Mouse (Mus musculus) cerebellum, postnatal 4 days (tissue): ENCODE data around the gene Zfp764.
A peak's percentile ranks its signal among the peaks of the same experiment; 100 is the strongest.
"Not testable (repeated sequence)": the region's sequence is repeated elsewhere in the genome, so short reads cannot be mapped to it uniquely, and the experiment has no call there.

Experiments
- DNase-seq, 2 experiments: peaks; one replicate each; pipeline ENCODE4 v3.0.0; 2022; ENCODE audit warnings: low spot score in 2 of 2, mixed read lengths in 1 of 2

Gene Zfp764

DNA sequence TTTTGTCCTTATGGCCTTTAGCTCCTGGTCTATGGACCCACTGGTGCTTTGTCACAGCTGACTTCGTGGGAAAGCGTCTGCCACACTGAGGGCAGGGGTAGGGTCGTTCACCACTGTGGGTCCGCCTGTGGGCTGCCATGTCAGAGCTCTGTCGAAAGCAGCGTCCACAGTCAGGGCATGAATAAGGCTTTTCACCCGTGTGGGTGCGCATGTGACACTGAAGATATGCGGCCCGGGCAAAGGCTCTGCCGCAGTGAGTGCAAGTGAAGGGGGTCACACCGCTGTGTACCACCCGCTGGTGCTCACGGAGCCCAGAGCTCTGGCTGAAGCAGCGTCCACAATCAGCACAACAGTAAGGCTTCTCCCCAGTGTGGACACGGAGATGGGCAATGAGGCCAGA is 15.1 kb downstream of the Zfp764 start:
- no peak for DNase-seq

DNA sequence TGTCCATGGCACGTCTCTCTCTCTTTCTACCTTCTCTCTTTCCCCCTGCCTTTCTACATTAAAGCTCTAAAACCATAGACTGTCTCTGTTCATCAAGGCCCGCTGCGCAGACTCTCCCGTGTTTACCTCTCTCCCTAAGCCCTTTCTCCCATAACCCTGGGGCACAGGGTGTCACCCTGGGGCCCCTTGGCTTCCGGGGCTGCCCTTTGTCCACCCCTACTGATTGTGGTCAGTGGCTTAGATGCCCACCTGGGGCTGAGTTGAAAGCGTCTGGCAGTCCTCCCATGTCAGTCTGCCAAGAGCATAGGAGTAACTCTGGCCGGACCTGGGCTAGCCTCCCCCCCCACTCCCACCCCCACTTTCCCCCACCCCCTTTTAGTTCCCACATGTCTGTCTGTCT is 16.3 kb downstream of the Zfp764 start:
- no peak for DNase-seq

DNA sequence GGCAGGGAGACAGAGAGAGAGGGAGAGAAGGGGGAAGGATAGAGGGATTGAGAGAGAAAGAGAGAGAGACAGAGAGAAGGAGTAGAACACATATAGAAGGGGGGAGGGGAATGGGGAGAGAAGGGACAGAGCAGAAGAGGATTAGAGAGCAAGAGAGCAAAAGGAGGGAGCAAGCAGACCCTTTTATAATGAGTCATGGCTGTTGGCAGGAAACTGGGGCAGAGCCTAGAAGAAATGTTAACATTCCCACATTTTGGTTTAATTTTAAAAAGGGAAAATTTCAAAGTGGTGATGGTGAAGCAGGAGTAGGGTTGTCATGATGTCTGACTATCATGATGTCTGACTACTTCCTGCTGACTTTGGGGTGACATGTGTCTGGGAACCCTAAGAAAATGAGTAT is 18.4 kb downstream of the Zfp764 start:
- DNase-seq, result not testable (repeated sequence)

DNA sequence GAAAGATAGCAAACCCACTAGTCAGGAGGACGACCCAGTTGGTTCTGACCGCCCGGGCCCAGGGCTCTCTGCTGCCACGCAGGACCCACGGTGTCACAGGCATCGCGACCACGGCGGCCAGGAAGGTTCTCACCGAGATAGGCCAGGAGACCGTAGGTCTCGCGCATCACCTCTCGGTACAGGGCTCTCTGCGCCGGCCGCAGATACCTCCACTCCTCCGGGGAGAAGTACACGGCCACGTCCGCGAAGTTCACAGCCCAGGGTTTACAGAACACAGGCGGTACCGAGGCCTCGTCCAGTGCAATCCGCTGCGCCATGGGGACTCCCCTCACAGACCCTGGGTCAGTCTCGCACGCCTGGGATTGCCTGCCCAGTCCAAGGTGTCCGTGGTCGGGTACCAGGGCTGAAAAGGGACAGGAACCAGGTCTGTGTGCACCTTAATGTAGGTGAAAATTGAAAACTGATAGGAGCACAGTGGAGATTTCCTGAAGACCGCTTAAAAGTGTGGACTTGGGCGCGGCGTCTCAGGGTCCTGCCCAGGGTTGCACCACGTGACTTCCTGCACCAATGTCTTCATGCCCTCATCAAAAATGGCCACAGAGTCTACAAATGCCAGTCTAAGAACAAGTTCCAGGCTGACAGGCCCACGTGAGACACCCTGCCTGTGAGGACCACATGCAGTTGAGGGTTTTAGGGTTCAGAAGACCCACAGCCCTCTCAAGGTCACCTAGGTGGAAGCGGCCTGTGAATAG is 19.8 kb downstream of the Zfp764 start, which contains the start of gene 9130019O22Rik:
Gene 9130019O22Rik (minus strand): TSS at position 526 of the 752 bp plus-strand sequence.
- peak; percentile 73 to 89 for DNase-seq

DNA sequence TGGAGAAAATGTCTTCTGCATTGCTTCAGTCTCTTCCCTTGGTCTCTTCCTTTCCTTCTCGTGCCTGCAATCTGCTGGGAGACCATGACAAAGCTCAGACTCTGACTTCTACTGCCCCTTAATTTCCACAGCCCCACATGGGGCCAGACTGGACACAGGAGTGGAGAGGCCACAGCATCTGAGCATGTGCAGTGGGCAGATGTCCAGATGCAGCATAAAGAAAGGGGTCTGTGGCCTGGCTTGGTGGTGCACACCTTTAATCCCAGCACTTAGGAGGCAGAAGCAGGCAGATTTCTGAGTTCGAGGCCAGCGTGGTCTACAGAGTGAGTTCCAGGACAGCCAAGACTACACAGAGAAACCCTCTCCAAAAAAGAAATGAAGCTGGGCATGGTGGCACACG is 21.1 kb downstream of the Zfp764 start:
- DNase-seq, result not testable (repeated sequence)

DNA sequence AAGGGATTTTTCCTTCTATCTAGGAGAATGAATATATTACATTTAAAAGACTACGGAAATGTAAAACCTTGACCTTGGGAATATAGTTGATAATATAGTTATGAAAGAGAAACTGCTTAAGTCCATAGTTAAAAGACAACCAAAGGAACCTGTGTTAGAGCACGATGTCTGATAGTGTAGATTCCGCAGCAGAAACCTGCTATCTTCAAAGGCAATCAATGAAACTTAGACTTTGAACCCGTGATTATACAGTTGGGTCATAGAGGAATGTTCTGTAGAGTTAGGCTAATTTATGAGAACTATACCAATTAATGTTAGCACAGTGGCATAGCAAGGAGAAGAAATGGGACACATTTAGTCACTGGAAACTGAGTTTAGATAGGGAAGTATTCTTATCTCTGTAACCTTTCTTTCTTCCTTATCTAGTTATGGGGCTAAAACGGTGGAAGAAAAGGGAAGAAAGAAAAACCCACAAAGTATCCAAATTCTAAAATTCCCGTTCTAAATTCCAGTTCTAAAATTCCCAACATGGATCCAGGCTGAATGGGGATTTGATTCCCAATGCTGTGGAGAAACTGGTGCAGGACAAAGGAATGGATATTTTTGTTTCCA is 28.2 kb downstream of the Zfp764 start:
- no peak for DNase-seq

DNA sequence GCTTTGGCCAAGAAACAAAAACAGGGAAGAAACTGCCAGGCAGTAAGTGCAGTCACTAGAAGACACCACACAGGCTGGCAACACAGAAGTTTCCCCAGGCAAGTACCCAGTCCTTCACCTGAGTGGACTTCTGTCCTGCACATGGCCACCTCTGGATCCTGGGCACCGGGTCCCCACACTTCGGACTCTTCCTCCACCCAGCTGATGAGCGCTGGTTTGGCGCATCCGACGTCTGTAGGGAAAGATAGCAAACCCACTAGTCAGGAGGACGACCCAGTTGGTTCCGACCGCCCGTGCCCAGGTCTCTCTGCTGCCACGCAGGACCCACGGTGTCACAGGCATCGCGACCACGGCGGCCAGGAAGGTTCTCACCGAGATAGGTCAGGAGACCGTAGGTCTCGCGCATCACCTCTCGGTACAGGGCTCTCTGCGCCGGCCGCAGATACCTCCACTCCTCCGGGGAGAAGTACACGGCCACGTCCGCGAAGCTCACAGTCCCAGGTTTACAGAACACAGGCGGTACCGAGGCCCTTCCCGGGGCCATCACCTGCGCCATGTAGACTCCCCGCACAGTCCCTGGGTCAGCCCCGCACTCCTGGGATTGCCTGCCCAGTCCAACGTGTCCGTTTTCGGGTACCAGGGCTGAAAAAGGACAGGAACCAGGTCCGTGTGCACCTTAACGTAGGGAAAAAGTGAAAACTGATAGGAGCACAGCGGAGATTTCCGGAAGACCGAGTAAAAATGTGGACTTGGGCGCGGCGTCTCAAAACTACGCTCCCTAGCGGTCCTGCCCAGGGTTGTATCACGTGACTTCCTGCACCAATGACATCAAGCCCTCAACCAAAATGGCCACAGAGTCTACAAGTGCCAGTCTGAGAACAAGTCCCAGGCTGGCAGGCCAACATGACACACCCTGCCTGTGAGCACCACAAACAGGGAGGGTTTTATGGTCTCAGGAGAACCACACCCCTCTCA is 31.1 kb downstream of the Zfp764 start, which contains the start of gene Zfp747:
Gene Zfp747 (minus strand): TSS at position 780 of the 975 bp plus-strand sequence.
- peak; percentile 70 to 86 for DNase-seq

DNA sequence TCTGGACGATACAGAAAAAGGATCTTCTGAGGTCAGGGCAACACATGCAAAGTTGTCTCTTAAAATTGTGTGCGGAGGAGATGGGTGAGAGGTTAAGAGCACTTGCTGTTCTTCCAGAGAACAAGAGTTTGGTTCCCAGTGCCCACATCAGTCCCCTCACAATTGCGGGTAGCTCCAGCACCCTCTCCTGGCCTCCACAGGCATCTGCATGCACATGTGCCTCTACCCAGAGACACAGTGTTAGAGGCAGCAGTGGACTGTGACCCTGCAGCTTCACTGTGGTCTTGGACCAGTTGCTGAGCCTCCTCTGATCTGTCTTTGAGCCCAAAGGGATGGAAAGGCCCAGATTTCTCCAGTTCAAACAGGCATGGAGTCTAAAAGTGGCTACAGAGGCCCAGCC is 34.8 kb downstream of the Zfp764 start:
- DNase-seq, result not testable (repeated sequence)

DNA sequence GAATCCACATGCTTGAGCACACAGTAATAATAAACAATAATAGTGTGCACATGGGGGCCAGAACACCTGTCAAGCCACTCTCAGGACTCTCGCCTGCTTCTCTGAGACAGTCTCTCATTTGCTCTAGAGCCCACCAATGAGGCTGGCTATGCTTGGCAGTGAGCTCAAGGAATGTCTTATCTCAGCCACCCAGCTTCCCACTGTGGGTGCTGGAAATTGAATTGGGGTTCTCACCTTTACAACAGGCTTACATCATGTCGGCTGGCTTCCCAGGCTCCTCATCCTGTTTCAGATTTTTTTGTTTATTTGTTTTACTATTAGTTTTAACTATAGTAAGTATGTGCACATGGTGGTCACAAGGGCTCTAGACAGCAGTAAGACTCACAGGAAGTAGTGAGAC is 35.4 kb downstream of the Zfp764 start:
- no peak for DNase-seq

DNA sequence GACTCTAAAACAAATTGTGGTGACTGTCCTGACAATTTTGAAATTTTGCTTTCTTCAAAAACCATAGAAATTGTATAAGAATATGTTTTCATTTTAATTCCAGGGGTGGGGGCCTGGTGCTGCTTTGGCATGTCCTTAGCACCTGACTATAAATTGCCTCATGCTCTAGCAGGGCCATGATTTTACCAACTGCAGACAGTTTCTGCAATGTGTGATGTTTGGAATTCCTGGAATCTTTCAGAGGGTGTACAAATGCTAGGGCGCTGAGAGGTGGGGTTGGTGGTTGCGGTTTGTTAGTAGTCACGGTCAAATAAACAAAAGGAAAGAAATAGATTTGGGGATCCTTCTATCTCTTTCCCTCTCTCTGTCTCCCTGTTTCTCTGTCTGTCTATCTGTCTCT is 40.4 kb downstream of the Zfp764 start:
- no peak for DNase-seq

DNA sequence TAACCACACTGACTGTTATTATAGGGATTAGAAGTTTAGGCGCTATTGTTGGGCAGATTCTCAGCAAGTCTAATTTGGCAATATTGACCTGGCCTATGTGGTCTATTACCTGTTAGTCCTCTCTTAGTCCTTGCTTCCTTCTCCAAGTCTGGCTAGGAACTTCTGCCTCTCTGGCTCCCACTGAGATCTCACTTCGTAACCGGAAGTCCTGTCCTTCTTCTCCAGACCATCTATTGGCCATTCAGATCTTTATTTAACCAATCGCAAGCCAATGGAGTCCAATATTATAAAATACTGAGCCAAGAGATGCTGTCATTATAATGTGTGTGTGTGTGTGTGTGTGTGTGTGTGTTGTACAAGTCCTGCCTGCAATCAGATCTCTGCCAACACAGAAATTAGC is 42.5 kb downstream of the Zfp764 start:
- no peak for DNase-seq

DNA sequence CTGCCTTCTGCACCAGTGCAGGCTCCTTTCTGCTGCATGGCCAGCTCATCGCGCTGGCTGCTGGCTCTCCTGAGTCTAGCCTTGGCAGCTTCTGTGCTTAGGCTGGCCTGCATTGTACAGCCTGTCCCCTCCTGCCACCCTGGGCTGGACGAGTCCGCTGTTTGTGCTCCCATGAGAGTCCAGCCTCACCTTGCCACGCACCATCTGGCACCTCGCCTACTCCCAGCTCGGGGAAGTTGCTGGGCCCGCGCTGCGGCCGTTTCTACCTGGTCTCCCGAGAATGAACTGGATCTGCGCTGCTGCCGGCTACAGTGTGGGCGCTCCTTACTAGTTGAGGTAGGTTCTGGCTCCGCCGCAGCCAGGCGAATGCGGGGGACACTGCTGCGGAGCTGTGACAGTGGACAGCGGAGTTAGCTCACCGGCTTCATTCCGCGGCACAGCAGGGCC is 43.1 kb downstream of the Zfp764 start:
- peak in 1 of 2 experiments; percentile 24 for DNase-seq

DNA sequence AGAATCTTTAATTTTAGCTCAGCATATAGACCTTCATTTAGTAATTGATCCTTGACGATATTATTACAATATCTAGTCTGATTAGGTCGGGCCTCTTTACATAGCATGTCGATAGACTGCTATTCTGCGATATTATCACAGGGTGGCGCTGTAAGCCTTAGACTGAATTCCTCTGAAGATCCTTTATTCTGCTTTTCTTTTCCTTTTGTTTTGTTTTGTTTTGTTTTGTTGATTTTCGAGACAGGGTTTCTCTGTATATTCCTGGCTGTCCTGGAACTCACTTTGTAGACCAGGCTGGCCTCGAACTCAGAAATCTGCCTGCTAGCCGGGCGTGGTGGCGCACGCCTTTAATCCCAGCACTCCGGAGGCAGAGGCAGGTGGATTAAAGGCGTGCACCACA is 44.2 kb downstream of the Zfp764 start:
- peak in 1 of 2 experiments; percentile 12 for DNase-seq

DNA sequence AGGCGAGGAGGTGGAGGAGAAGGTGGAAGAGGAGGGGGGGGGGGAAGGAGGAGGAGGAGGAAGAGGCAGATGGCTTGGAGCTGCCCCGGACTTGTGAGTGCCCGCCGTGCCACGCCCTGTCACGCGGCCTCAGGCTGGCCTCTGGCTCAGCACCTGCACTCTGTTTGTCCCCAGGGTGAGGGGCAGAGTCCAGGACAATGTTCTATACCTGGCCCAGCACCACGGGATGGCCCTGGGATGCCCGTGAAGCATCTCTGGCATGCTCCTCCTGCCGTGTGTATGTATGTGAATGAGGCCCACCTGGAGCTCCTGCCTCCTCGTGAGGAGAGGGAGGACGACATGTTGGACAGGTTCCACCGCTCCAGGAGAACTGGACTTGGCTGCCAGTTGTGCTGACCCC is 45.2 kb downstream of the Zfp764 start:
- DNase-seq, result peak in 1 of 2 experiments; percentile 5

DNA sequence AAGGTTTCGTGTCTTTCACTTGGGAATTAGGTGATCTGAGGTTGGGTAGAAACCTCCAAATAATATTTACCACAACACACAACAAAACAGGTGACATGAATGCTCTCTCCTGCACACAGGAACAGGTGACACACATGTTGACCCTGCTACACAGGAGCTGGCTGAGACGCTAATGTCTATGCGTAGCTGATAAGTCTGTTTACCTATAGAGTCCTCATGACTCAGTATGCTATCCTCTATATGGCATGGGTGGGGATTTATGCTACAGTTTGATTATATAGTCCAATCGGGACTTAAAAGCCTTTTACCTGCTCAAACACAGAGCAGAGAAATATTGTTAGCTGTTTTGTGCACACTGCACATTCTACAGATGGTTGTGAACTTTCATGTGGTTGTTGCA is 46.4 kb downstream of the Zfp764 start:
- no peak for DNase-seq

DNA sequence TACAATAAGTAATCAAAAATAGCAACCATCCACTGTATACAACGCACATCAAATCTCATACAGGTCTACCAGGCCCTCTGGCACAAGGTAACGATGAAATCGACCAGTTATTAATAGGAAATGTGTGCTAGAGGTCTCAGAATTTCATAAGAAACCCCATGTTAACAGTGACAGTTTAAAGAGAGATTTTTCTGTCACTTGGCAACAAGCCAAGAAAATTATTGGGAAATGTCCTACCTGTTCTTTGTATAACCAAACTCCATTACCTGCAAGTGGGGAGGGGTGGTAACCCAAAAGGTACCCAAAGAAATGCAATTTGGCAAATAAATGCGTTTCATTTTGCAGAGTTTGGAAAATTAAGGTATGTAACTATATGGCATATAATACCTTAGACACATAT is 48.1 kb downstream of the Zfp764 start:
- no peak for DNase-seq

DNA sequence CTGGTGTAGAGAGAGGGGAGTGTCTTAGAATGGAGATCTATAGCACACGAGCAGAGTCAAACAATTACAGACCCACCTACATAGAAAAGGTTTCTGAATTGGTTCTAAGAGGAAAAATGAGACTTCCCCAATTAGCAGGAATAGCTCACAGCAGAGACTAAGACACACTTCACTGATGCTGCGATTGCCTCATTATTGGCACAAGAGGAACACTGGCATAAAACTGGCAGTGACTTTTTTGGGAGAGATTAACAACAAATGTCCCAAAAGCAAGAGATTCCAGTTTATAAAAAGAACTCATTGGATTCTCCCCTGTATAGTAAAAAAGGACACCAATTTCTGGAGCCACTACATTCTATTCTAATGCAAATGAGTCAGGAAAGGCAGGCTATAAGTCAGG is 48.8 kb downstream of the Zfp764 start:
- no peak for DNase-seq

DNA sequence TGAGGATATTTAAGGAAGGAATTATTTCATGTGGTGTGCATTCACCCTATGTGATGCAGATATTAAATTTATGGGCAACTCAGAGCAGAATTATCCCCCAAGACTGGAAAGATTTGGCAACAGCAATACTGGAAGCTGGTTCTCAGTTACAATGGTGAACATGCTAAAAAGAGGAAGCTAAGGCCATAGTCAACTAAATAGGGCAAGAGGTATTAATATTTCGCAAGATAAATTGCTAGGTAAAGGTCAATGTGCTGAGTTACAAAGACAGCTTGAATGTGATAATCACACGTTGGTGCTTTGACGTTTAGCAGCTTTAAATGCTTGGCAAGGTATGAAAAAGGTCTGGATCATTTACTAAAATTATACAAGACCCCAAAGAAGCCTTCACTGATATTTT is 50.8 kb downstream of the Zfp764 start:
- DNase-seq, result no peak
